Mouse (Mus musculus) MEL (cell line): ENCODE measurements around the gene Angptl4.

Experiments
- CTCF ChIP-seq, 3 experiments: IDR thresholded peaks in 2 of 3; conservative IDR thresholded peaks in 1 of 3; 2 replicates each; pipeline ENCODE4 v1.5.1; 2011 to 2012; ENCODE audit warnings: low read length in 3 of 3, low read depth in 2 of 3, mild to moderate bottlenecking in 2 of 3, improper control_type of control experiment in 1 of 3, inconsistent platforms in 1 of 3, mixed read lengths in 1 of 3, moderate library complexity in 1 of 3; ENCODE audit not compliant: control insufficient read depth in 1 of 3, insufficient read depth in 1 of 3, poor library complexity in 1 of 3, severe bottlenecking in 1 of 3
- GATA1 ChIP-seq: IDR thresholded peaks from 2 replicates; pipeline ENCODE4 v1.6.1; 2011; ENCODE audit warnings: low read depth, low read length, improper control_type of control experiment
- TAL1 ChIP-seq: IDR thresholded peaks from 2 replicates; pipeline ENCODE4 v1.6.1; 2012; ENCODE audit warnings: mild to moderate bottlenecking, inconsistent platforms, low read length, moderate library complexity, mixed read lengths

DNA sequence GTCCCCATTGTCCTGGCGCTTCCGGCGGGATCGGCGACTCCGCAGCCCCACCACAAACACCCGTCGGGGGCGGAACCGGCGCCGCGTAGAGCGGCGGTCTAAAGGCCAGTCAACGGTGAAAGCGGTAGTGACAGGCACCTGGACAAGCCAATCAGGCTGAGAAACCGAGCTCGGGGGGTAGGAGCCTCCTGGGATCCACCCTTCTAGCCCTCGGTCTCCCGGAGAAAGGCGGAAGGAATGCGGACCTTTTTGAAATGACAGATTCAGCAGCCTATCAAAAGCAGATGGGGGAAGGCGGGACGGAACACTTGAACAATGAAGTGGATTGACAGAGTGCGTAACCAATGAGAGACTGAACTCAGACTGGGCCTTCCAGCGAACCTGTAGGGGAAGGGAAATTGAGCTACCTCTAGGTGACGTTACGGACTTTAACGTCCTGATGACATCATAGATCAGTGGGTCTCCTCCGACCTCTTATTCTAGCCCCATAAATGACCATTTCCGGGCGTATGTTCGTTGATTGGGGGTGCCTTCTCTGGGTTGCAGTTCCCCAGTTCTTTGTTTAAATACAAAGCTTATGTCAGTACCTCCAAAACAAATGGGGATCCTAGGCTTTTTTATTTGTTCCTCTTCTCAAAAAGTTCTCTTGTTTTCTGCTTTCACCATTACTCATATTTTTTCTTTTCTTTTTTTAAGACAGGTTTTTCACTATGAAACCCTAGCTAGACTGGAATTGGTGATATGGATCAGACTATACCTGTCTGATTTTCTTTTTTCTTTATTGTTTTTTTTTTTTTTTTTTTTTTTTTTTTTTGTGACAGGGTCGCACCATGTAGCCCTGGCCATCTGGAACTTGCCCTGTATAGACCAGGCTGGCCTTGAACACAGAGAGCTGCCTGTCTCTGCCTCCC lies 21.1 kb downstream of the Angptl4 start, which contains the start of gene Rab11b:
- no peak for TF ChIP-seq GATA1
- TF ChIP-seq CTCF (IDR thresholded peaks at IDR 0.05 in 2 of 3, conservative IDR thresholded peaks at IDR 0.05 in 1 of 3; ENCODE audit: control insufficient read depth in 1 of 3, insufficient read depth in 1 of 3, low read depth in 2 of 3, low read length in 3 of 3, poor library complexity in 1 of 3, severe bottlenecking in 1 of 3), result no peak
- TF ChIP-seq TAL1, result no peak
